Mouse (Mus musculus) myocyte (in vitro differentiated cells): ENCODE measurements around the gene Ndufaf2.

ENCODE experiments used
- E2F4 ChIP-seq: IDR thresholded peaks from one replicate; pipeline ENCODE4 v1.6.1; 2011; ENCODE audit warnings: mild to moderate bottlenecking, control low read depth, moderate library complexity; ENCODE audit not compliant: insufficient read depth
- MAX ChIP-seq: IDR thresholded peaks from one replicate; pipeline ENCODE4 v1.6.1; 2011; ENCODE audit warnings: low read depth, mild to moderate bottlenecking, control low read depth
- MYOG ChIP-seq, 3 experiments: IDR thresholded peaks; one replicate each; pipeline ENCODE4 v1.6.1; 2011; ENCODE audit warnings: control low read depth in 2 of 3, low read depth in 2 of 3, mild to moderate bottlenecking in 2 of 3; ENCODE audit not compliant: insufficient read length in 2 of 3, control insufficient read depth in 1 of 3, insufficient read depth in 1 of 3
- POLR2A ChIP-seq: IDR thresholded peaks from one replicate; pipeline ENCODE4 v1.6.1; 2011; ENCODE audit warnings: low read depth, mild to moderate bottlenecking, control low read depth, moderate library complexity; ENCODE audit not compliant: insufficient read length
- POLR2AphosphoS2 ChIP-seq: IDR thresholded peaks from one replicate; pipeline ENCODE4 v1.6.1; 2011; ENCODE audit warnings: low read depth, control low read depth; ENCODE audit not compliant: insufficient read length
- SRF ChIP-seq: IDR thresholded peaks from one replicate; pipeline ENCODE4 v1.6.1; 2011; ENCODE audit warnings: low read depth; ENCODE audit not compliant: control insufficient read depth, insufficient read length
- TCF12 ChIP-seq: IDR thresholded peaks from one replicate; pipeline ENCODE4 v1.6.1; 2011; ENCODE audit warnings: mild to moderate bottlenecking, control low read depth; ENCODE audit not compliant: poor library complexity, insufficient read depth, severe bottlenecking

DNA sequence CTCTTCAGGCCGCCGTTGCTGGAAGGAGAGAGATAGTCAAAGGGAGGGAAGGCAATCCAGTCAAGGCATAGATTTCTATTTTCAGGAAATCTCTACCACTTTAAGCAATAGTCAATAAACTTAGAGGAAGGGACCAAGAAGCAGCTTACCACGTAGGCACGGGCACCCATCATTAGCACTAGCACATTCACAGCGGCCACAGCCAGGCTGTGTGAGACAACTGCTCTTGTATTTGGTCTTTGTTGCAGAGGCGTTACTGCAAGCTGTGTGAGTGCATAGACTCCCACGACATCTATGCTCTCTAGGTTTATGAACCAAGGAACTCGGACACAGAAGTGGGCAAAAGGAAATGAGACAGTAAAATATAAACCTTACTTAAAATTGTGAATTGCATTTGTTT is 14.3 kb downstream of the Ndufaf2 start:
- TF ChIP-seq POLR2A (no peak), E2F4 (no peak), POLR2AphosphoS2 (no peak), TCF12 (no peak), SRF (no peak), MAX (no peak), MYOG (IDR thresholded peaks at IDR 0.05; ENCODE audit: control insufficient read depth in 1 of 3, insufficient read depth in 1 of 3, insufficient read length in 2 of 3, low read depth in 2 of 3) (no peak)
